Mouse (Mus musculus): ENCODE measurements around the gene Thada.

- TF ChIP-seq POLR2A (IDR thresholded peaks at IDR 0.05; ENCODE audit: low read depth, low read length) = no peak
- no peak for TF ChIP-seq CTCF (conservative IDR thresholded peaks at IDR 0.05; ENCODE audit: insufficient read depth, insufficient read length, low read depth, low read length)
These were observed 322.7 kb downstream of the Thada start for GRCm38 (mm10) chr17:84143219-84143844.
